Mouse (Mus musculus) macrophage (primary cell): Measurements from ENCODE around the gene Ralbp1. TPM values are rescaled to one million over a fixed set of nuclear protein-coding genes. Genes with fewer than 3 reads are reported as not detected.

Source experiments
- H3K27ac ChIP-seq: fragments of 350-480 bp; formaldehyde crosslinking; 2 replicates; pipeline ENCODE4 v1.9.0; 2021
- H3K36me3 ChIP-seq: fragments of 350-480 bp; formaldehyde crosslinking; 2 replicates; pipeline ENCODE4 v1.9.0; 2021; ENCODE audit errors: inconsistent target
- H3K4me3 ChIP-seq: fragments of 350-480 bp; formaldehyde crosslinking; 2 replicates; pipeline ENCODE4 v1.9.0; 2021; ENCODE audit errors: inconsistent target
- H3K79me2 ChIP-seq: fragments of 350-480 bp; formaldehyde crosslinking; 2 replicates; pipeline ENCODE4 v1.9.0; 2021; ENCODE audit errors: inconsistent target
- WGBS: methylation state at CpG from one replicate; pipeline ENCODE4 v1.1.7; 2026; ENCODE audit warnings: inconsistent platforms; ENCODE audit not compliant: missing documents; 5-methylcytosine and 5-hydroxymethylcytosine counted together
- polyA plus RNA-seq: library from polyadenylated mRNA; stranded (reverse); fragments of 250-400 nt; gene quantifications from 3 replicates; pipeline ENCODE4 v1.2.4, GENCODE M21; 2018; ENCODE audit warnings: inconsistent platforms
- total RNA-seq, 78 experiments: library from RNA; depleted of rRNA; stranded (reverse); fragments of 250-400 nt; gene quantifications; 1 replicate in 9 of 78; 2 replicates in 24 of 78; 3 replicates in 43 of 78; 4 replicates in 2 of 78; pipeline ENCODE4 v1.2.4; 2018; ENCODE audit warnings: inconsistent platforms in 56 of 78

Ralbp1 gene
- 10 to 100 TPM in 24 of 26 experiments, 1 to 10 TPM in 2; 8.5 to 48.6 (median 24.1) TPM for total RNA-seq (2018; cell fraction: chromatin; rRNA removed)
- total RNA-seq (2018; cell fraction: cytosol; rRNA removed): 10 to 100 TPM; 35.1 to 77.0 (median 50.4) TPM
- 10 to 100 TPM; 19.8 to 50.4 (median 29.7) TPM for total RNA-seq (2018; cell fraction: nucleus; rRNA removed)
- 47.4 to 62.0 TPM (median 60.7 TPM) in 3 replicates for polyA plus RNA-seq

- peak within 1 kb of the TSS; percentile 85 for H3K27ac ChIP-seq
- H3K4me3 ChIP-seq: peak within 1 kb of the TSS; percentile 76
- WGBS: 0% methylated on average over 13 of the region's 14 CpGs
- peaks cover 34% of the 10 kb centered on the region for H3K79me2 ChIP-seq
- H3K36me3 ChIP-seq: no peaks in the 10 kb centered on the region
Measured at GRCm38 (mm10) chr17:65885697-65886529, at the start of gene Ralbp1. Gene Ralbp1 (minus strand): TSS chr17:65885798.

GRCm38 (mm10) chr17:65933741-65934140 is 48.1 kb upstream of the Ralbp1 start:
- H3K79me2 ChIP-seq: no peaks in the 10 kb centered on the region
- 100% methylated on average over 2 of the region's 2 CpGs for whole genome bisulfite sequencing

GRCm38 (mm10) chr17:65931525-65931924 is 45.9 kb upstream of the Ralbp1 start:
- 94% methylated on average over 6 of the region's 6 CpGs for WGBS
- H3K4me3 ChIP-seq: no peak overlapping the region
- peak overlapping the region; percentile 34 for H3K27ac ChIP-seq
- no peaks in the 10 kb centered on the region for H3K79me2 ChIP-seq
- no peaks in the 10 kb centered on the region for H3K36me3 ChIP-seq

More at GRCm38 (mm10) chr17:65933741-65934140, 48.1 kb upstream of the Ralbp1 start:
- H3K36me3 ChIP-seq: no peaks in the 10 kb centered on the region
- H3K4me3 ChIP-seq: no peak overlapping the region
- no peak overlapping the region for H3K27ac ChIP-seq

- Histone ChIP-seq H3K27ac (peak overlapping the region; percentile 34), H3K79me2 (no peaks in the 10 kb centered on the region), H3K36me3 (no peaks in the 10 kb centered on the region), H3K4me3 (no peak overlapping the region)
- 8% methylated on average over 6 of the region's 6 CpGs for WGBS
Measured at GRCm38 (mm10) chr17:65930960-65931359, 45.4 kb upstream of the Ralbp1 start.

GRCm38 (mm10) chr17:65930158-65930826 is 44.7 kb upstream of the Ralbp1 start:
- Histone ChIP-seq H3K36me3 (0 out of 2 replicates have a peak, but pooled peaks cover 3% of the 10 kb centered on the region), H3K79me2 (no peaks in the 10 kb centered on the region), H3K4me3 (no peak overlapping the region), H3K27ac (no peak overlapping the region)
- WGBS: 98% methylated on average over 7 of the region's 7 CpGs

- Histone ChIP-seq H3K79me2 (no peaks in the 10 kb centered on the region), H3K27ac (no peak overlapping the region), H3K36me3 (0 out of 2 replicates have a peak, but pooled peaks cover 6% of the 10 kb centered on the region), H3K4me3 (no peak overlapping the region)
- 90% methylated on average over 22 of the region's 22 CpGs for WGBS
Measured at GRCm38 (mm10) chr17:65929319-65929978, 43.9 kb upstream of the Ralbp1 start.

GRCm38 (mm10) chr17:65927077-65927476 is 41.5 kb upstream of the Ralbp1 start:
- WGBS: 94% methylated on average over 4 of the region's 4 CpGs
- no peak overlapping the region for H3K4me3 ChIP-seq
- H3K27ac ChIP-seq: no peak overlapping the region
- H3K36me3 ChIP-seq: 0 out of 2 replicates have a peak, but pooled peaks cover 6% of the 10 kb centered on the region
- no peaks in the 10 kb centered on the region for H3K79me2 ChIP-seq

GRCm38 (mm10) chr17:65924218-65924617 is 38.6 kb upstream of the Ralbp1 start:
- WGBS: 97% methylated on average over 5 of the region's 5 CpGs
- H3K79me2 ChIP-seq: no peaks in the 10 kb centered on the region
- no peak overlapping the region for H3K27ac ChIP-seq
- no peak overlapping the region for H3K4me3 ChIP-seq
- H3K36me3 ChIP-seq: 0 out of 2 replicates have a peak, but pooled peaks cover 6% of the 10 kb centered on the region

GRCm38 (mm10) chr17:65921975-65922374 is 36.4 kb upstream of the Ralbp1 start:
- no peak overlapping the region for H3K27ac ChIP-seq
- 0 out of 2 replicates have a peak, but pooled peaks cover 6% of the 10 kb centered on the region for H3K36me3 ChIP-seq
- H3K79me2 ChIP-seq: no peaks in the 10 kb centered on the region
- 87% methylated on average over 5 of the region's 6 CpGs for WGBS
- no peak overlapping the region for H3K4me3 ChIP-seq

GRCm38 (mm10) chr17:65919235-65919634 is 33.6 kb upstream of the Ralbp1 start:
- Histone ChIP-seq H3K27ac (no peak overlapping the region), H3K4me3 (no peak overlapping the region), H3K79me2 (no peaks in the 10 kb centered on the region), H3K36me3 (no peaks in the 10 kb centered on the region)
- WGBS: 66% methylated on average over 3 of the region's 3 CpGs

GRCm38 (mm10) chr17:65916135-65916668 is 30.6 kb upstream of the Ralbp1 start:
- H3K4me3 ChIP-seq: no peak overlapping the region
- no peak overlapping the region for H3K27ac ChIP-seq
- no peaks in the 10 kb centered on the region for H3K79me2 ChIP-seq
- no peaks in the 10 kb centered on the region for H3K36me3 ChIP-seq
- WGBS: 78% methylated on average over 8 of the region's 8 CpGs

GRCm38 (mm10) chr17:65914083-65914482 is 28.5 kb upstream of the Ralbp1 start:
- Histone ChIP-seq H3K79me2 (no peaks in the 10 kb centered on the region), H3K4me3 (no peak overlapping the region), H3K27ac (no peak overlapping the region), H3K36me3 (no peaks in the 10 kb centered on the region)
- 96% methylated on average over 6 of the region's 6 CpGs for WGBS

GRCm38 (mm10) chr17:65912202-65912601 is 26.6 kb upstream of the Ralbp1 start:
- WGBS: 50% methylated on average over 2 of the region's 2 CpGs
- H3K4me3 ChIP-seq: no peak overlapping the region
- H3K27ac ChIP-seq: no peak overlapping the region
- no peaks in the 10 kb centered on the region for H3K79me2 ChIP-seq
- H3K36me3 ChIP-seq: no peaks in the 10 kb centered on the region
